Mouse (Mus musculus) left cerebral cortex, postnatal 10 days (tissue): ENCODE data around the gene C5ar1. TPM values are rescaled to one million over a fixed set of nuclear protein-coding genes. Genes with fewer than 3 reads are reported as not detected.
"Not testable (repeated sequence)": the region's sequence is repeated elsewhere in the genome, so short reads cannot be mapped to it uniquely, and the experiment has no call there.

ENCODE experiments used
- DNase-seq, 2 experiments: peaks; one replicate each; pipeline ENCODE4 v3.0.0; 2021 to 2022; ENCODE audit warnings: low spot score in 2 of 2, mixed read lengths in 1 of 2; ENCODE audit errors: extremely low spot score in 1 of 2
- intact Hi-C: fragments of 180-260 bp; cut with DNase I; formaldehyde crosslinking; loops from one replicate; pipeline ENCODE4 v1.15.1; 2025
- total RNA-seq, 2 experiments: library from RNA; stranded (reverse); gene quantifications; 2 replicates each; pipeline ENCODE4 v1.2.3; 2021

The C5ar1 gene
- under 1 TPM; 0.71 to 0.83 TPM for total RNA-seq

- intact Hi-C loops = no loop called here
- no peak for DNase-seq
These were observed at the start of gene C5ar1 for GRCm38 (mm10) chr7:16259110-16259590. TSS of gene C5ar1 (minus strand) at chr7:16259540.

- intact Hi-C loops = no loop called here
- no peak for DNase-seq
These were observed 49.4 kb upstream of the C5ar1 start for GRCm38 (mm10) chr7:16308555-16309317.

GRCm38 (mm10) chr7:16308093-16308492, 48.8 kb upstream of the C5ar1 start, which contains the start of gene Bbc3:
TSS of gene Bbc3 (plus strand) at chr7:16308393.
- intact Hi-C loops, DNase-seq: not testable (repeated sequence)

GRCm38 (mm10) chr7:16307141-16307540, 47.8 kb upstream of the C5ar1 start:
- DNase-seq, intact Hi-C loops: not testable (repeated sequence)

GRCm38 (mm10) chr7:16299419-16300035, 40.2 kb upstream of the C5ar1 start:
- DNase-seq = peak; percentile 95 to 96
- intact Hi-C loops = loop anchor here (10.0 kb wide), 1 partner anchor 165 kb away; no protein-coding TSS in a partner anchor

- intact Hi-C loops = loop anchor here (10.0 kb wide), 1 partner anchor 166 kb away; no protein-coding TSS in a partner anchor
These were observed 39.6 kb upstream of the C5ar1 start for GRCm38 (mm10) chr7:16298927-16299326.

GRCm38 (mm10) chr7:16297616-16298015, 38.3 kb upstream of the C5ar1 start:
- intact Hi-C loops = loop anchor here (2.0 to 10.0 kb wide), 2 partner anchors 13 to 167 kb away; no protein-coding TSS in a partner anchor

More at GRCm38 (mm10) chr7:16298927-16299326, 39.6 kb upstream of the C5ar1 start:
- DNase-seq = no peak

GRCm38 (mm10) chr7:16296766-16297390, 37.5 kb upstream of the C5ar1 start:
- peak; percentile 69 to 96 for DNase-seq
- intact Hi-C loops = loop anchor here (2.0 to 10.0 kb wide), 2 partner anchors 14 to 168 kb away; no protein-coding TSS in a partner anchor

More at GRCm38 (mm10) chr7:16297616-16298015, 38.3 kb upstream of the C5ar1 start:
- peak in 1 of 2 experiments; percentile 23 for DNase-seq

- no peak for DNase-seq
- intact Hi-C loops = loop anchor here (2.0 to 10.0 kb wide), 2 partner anchors 15 to 169 kb away; no protein-coding TSS in a partner anchor
These were observed 36.8 kb upstream of the C5ar1 start for GRCm38 (mm10) chr7:16296146-16296545.

GRCm38 (mm10) chr7:16295321-16295900, 36.1 kb upstream of the C5ar1 start:
- DNase-seq = peak in 1 of 2 experiments; percentile 87
- intact Hi-C loops = loop anchor here (2.0 to 10.0 kb wide), 2 partner anchors 77 to 169 kb away; no protein-coding TSS in a partner anchor

GRCm38 (mm10) chr7:16294837-16295236, 35.5 kb upstream of the C5ar1 start:
- intact Hi-C loops = loop anchor here (2.0 to 10.0 kb wide), 3 partner anchors 32 to 170 kb away; no protein-coding TSS in a partner anchor
- DNase-seq = peak; percentile 91 to 95

GRCm38 (mm10) chr7:16294346-16294745, 35.0 kb upstream of the C5ar1 start:
- intact Hi-C loops = loop anchor here (2.0 to 10.0 kb wide), 3 partner anchors 33 to 170 kb away; no protein-coding TSS in a partner anchor
- no peak for DNase-seq

- intact Hi-C loops = no loop called here
- DNase-seq = no peak
These were observed 28.5 kb upstream of the C5ar1 start for GRCm38 (mm10) chr7:16287791-16288190.

- DNase-seq = no peak
These were observed 27.7 kb upstream of the C5ar1 start for GRCm38 (mm10) chr7:16287016-16287415.

GRCm38 (mm10) chr7:16286026-16286961, 27.0 kb upstream of the C5ar1 start, which contains the start of gene Ccdc9:
TSS of gene Ccdc9 (minus strand) at chr7:16286795.
- intact Hi-C loops = no loop called here
- peak; percentile 98 to 100 for DNase-seq

More at GRCm38 (mm10) chr7:16287016-16287415, 27.7 kb upstream of the C5ar1 start:
- intact Hi-C loops = no loop called here

- intact Hi-C loops = no loop called here
- DNase-seq = peak; percentile 39 to 87
These were observed 26.2 kb upstream of the C5ar1 start for GRCm38 (mm10) chr7:16285450-16286025.

GRCm38 (mm10) chr7:16284904-16285303, 25.6 kb upstream of the C5ar1 start:
- intact Hi-C loops = no loop called here
- DNase-seq = no peak
